8 mouse cellular contexts compared by ENCODE assay signal in the genomic region with DNA sequence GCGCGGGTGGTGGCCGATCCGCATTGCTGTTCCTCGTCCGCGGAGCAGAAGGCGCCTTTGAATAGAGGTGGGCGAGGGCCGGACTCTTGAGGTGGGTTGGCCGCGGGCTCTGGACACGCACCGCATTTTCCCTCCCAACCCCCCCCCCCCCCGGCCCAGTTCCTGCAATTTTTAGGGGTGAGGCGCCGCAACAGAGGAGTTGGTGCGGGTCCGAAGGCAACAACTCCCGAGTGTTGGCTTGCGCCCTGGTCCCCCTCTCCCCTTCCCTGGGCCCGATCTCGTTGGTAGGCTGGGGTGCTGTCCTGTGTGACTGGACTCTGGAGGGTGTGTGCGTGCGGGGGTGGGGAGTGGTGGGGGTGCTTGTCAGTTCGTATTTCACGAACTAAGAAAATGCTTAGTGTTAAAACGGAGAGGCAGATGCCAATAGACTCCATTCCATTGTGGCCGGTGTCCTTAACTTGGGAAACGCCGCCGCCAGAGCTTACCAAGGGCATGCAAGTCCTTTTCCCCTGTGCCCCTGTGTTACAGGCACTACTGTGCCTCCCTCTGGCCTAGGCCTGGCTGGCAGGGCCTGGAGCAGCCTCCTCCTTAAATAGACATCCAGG. TPM values are rescaled to one million over a fixed set of nuclear protein-coding genes. Genes with fewer than 3 reads are reported as not detected.
DNase-seq lines count a peak whose midpoint lies in the region; ATAC-seq and TF ChIP-seq lines count a peak whose summit lies in the region.

No protein-coding gene starts in this region.

- peak overlapping the region; percentile 97 for H3K9ac ChIP-seq in embryonic facial prominence, embryonic 13.5 days
- H3K9ac ChIP-seq in heart, embryonic 11.5 days (ENCODE audit: low read depth, low read length) = peak overlapping the region; percentile 96
- H3K9ac ChIP-seq in kidney, embryonic 15.5 days = peak overlapping the region; percentile 98
- H3K9ac ChIP-seq in lung, embryonic 14.5 days = peak overlapping the region; percentile 96

- peaks cover 59% of the 10 kb centered on the region for H3K79me3 ChIP-seq in C2C12 (ENCODE audit: low read depth)

- no peak for TF ChIP-seq CTCF in C2C12 (IDR thresholded peaks at IDR 0.05; ENCODE audit: control insufficient read depth, insufficient read depth, insufficient read length)
- TF ChIP-seq CTCF in lung, embryonic 14.5 days (IDR thresholded peaks at IDR 0.05; ENCODE audit: low read depth) = no peak

- no peaks in the 10 kb centered on the region for H3K27me3 ChIP-seq in C2C12 (ENCODE audit: control insufficient read depth, insufficient read depth, insufficient read length)
- H3K27me3 ChIP-seq in embryonic facial prominence, embryonic 13.5 days = no peaks in the 10 kb centered on the region
- H3K27me3 ChIP-seq in heart, embryonic 11.5 days (ENCODE audit: control insufficient read depth, insufficient read depth, low read length) = no peaks in the 10 kb centered on the region
- H3K27me3 ChIP-seq in kidney, embryonic 15.5 days = no peaks in the 10 kb centered on the region
- no peaks in the 10 kb centered on the region for H3K27me3 ChIP-seq in lung, embryonic 14.5 days (ENCODE audit: insufficient read depth, low read length)

- peak; percentile 78 for DNase-seq in adrenal gland, adult 2 months
- peak; percentile 74 for DNase-seq in lung, embryonic 14.5 days
- DNase-seq in ovary, postnatal 10 days (ENCODE audit: low spot score) = peak; percentile 18
- peak; percentile 23 for DNase-seq in urinary bladder, postnatal 25 days (ENCODE audit: low spot score)

- peaks cover 61% of the 10 kb centered on the region for H3K79me2 ChIP-seq in C2C12 (ENCODE audit: control insufficient read depth, insufficient read depth)

- no peaks in the 10 kb centered on the region for H3K9me3 ChIP-seq in embryonic facial prominence, embryonic 13.5 days
- no peaks in the 10 kb centered on the region for H3K9me3 ChIP-seq in heart, embryonic 11.5 days (replicated peaks; ENCODE audit: control insufficient read depth, low read length)
- no peaks in the 10 kb centered on the region for H3K9me3 ChIP-seq in kidney, embryonic 15.5 days (replicated peaks)
- no peaks in the 10 kb centered on the region for H3K9me3 ChIP-seq in lung, embryonic 14.5 days (ENCODE audit: low read depth, low read length)

- H3K4me2 ChIP-seq in embryonic facial prominence, embryonic 13.5 days = peak overlapping the region; percentile 78
- H3K4me2 ChIP-seq in heart, embryonic 11.5 days = peak overlapping the region; percentile 83
- peak overlapping the region; percentile 79 for H3K4me2 ChIP-seq in kidney, embryonic 15.5 days
- peak overlapping the region; percentile 68 for H3K4me2 ChIP-seq in lung, embryonic 14.5 days

- peak overlapping the region; percentile 97 for H3K27ac ChIP-seq in embryonic facial prominence, embryonic 13.5 days
- peak overlapping the region; percentile 99 for H3K27ac ChIP-seq in heart, embryonic 11.5 days (ENCODE audit: low read depth, low read length)
- peak overlapping the region; percentile 97 for H3K27ac ChIP-seq in kidney, embryonic 15.5 days
- H3K27ac ChIP-seq in lung, embryonic 14.5 days (ENCODE audit: low read depth) = peak overlapping the region; percentile 94

- peaks cover 28% of the 10 kb centered on the region for H3K4me1 ChIP-seq in embryonic facial prominence, embryonic 13.5 days
- peaks cover 15% of the 10 kb centered on the region for H3K4me1 ChIP-seq in heart, embryonic 11.5 days (ENCODE audit: control insufficient read depth, insufficient read depth, low read length)
- H3K4me1 ChIP-seq in kidney, embryonic 15.5 days = peaks cover 36% of the 10 kb centered on the region
- peaks cover 10% of the 10 kb centered on the region for H3K4me1 ChIP-seq in lung, embryonic 14.5 days (ENCODE audit: insufficient read depth)

- peaks cover 9% of the 10 kb centered on the region for H3K36me3 ChIP-seq in C2C12 (ENCODE audit: control insufficient read depth, insufficient read depth)
- peaks cover 10% of the 10 kb centered on the region for H3K36me3 ChIP-seq in embryonic facial prominence, embryonic 13.5 days
- H3K36me3 ChIP-seq in heart, embryonic 11.5 days (ENCODE audit: control insufficient read depth, insufficient read depth, low read length) = no peaks in the 10 kb centered on the region
- peaks cover 8% of the 10 kb centered on the region; the same call in 1 of the 2 replicates for H3K36me3 ChIP-seq in kidney, embryonic 15.5 days
- H3K36me3 ChIP-seq in lung, embryonic 14.5 days (ENCODE audit: insufficient read depth) = peaks cover 8% of the 10 kb centered on the region; the same call in 1 of the 2 replicates

- H3ac ChIP-seq in C2C12 (ENCODE audit: control insufficient read depth, insufficient read length, low read depth) = peak overlapping the region; percentile 89

- peak overlapping the region; percentile 71 for H3K4me3 ChIP-seq in C2C12 (ENCODE audit: insufficient read depth, poor library complexity, severe bottlenecking)
- H3K4me3 ChIP-seq in embryonic facial prominence, embryonic 13.5 days = peak overlapping the region; percentile 98
- H3K4me3 ChIP-seq in heart, embryonic 11.5 days (ENCODE audit: low read depth, low read length) = peak overlapping the region; percentile 99
- H3K4me3 ChIP-seq in kidney, embryonic 15.5 days (replicated peaks) = peak overlapping the region; percentile 99
- peak overlapping the region; percentile 97 for H3K4me3 ChIP-seq in lung, embryonic 14.5 days (ENCODE audit: low read depth, low read length)

- ATAC-seq in embryonic facial prominence, embryonic 13.5 days (ENCODE audit: insufficient number of reproducible peaks, insufficient read depth, low FRiP score, low TSS enrichment, low read depth) = no peak
- no peak for ATAC-seq in heart, embryonic 11.5 days (replicated peaks; ENCODE audit: insufficient number of reproducible peaks, low FRiP score, low TSS enrichment)
- 0 out of 2 replicates have a peak, but pooled peaks have one; percentile 27 for ATAC-seq in kidney, embryonic 15.5 days (replicated peaks; ENCODE audit: low FRiP score)
- ATAC-seq in lung, embryonic 14.5 days (ENCODE audit: insufficient read depth) = 0 out of 2 replicates have a peak, but pooled peaks have one; percentile 21

- WGBS in embryonic facial prominence, embryonic 13.5 days = under 1% methylated on average over 26 of the region's 32 CpGs
- WGBS in heart, embryonic 11.5 days (ENCODE audit: insufficient replicate concordance) = under 1% methylated on average over 26 of the region's 32 CpGs
- under 1% methylated on average over 15 of the region's 32 CpGs for WGBS in kidney, embryonic 15.5 days
- under 1% methylated on average over 32 of the region's 32 CpGs for WGBS in lung, embryonic 14.5 days

TF ChIP-seq in C2C12, 6 proteins besides CTCF, POLR2A, EP300 and RAD21:
- TF ChIP-seq MAX (IDR thresholded peaks at IDR 0.05) = no peak
- TF ChIP-seq MYOD1 (IDR thresholded peaks at IDR 0.05; ENCODE audit: control insufficient read depth, insufficient read length, low read depth) = no peak
- TF ChIP-seq MYOG (IDR thresholded peaks at IDR 0.05; ENCODE audit: control insufficient read depth, extremely low read depth, insufficient read length) = no peak
- no peak for TF ChIP-seq USF1 (IDR thresholded peaks at IDR 0.05; ENCODE audit: low read depth)
- no peak for TF ChIP-seq FOSL1 (IDR thresholded peaks at IDR 0.05; ENCODE audit: insufficient read depth, low read length, poor library complexity, severe bottlenecking)
- no peak for TF ChIP-seq CEBPB (IDR thresholded peaks at IDR 0.05; ENCODE audit: low read depth)

RNA-seq across cellular contexts. Expression of a gene that starts 1.9 kb away (rescaled TPM):
- polyA plus RNA-seq in C2C12 (2012; fragmentation: generic; extraction: Trizol) = 69.9 TPM
- 100 to 1,000 TPM; 146 to 229 TPM for total RNA-seq in adrenal gland, adult 2 months (2021)
- 214 and 218 TPM in 2 replicates for polyA plus RNA-seq in adrenal gland, adult 2 months (2012; rRNA removed)
- 53.2 and 69.2 TPM in 2 replicates for polyA plus RNA-seq in embryonic facial prominence, embryonic 13.5 days (2015; fragmentation: Nextera tagmentation; extraction: Ambion mirVana)
- polyA plus RNA-seq in heart, embryonic 11.5 days (2014; fragmentation: Nextera tagmentation; extraction: Ambion mirVana) = 76.9 and 80.6 TPM in 2 replicates
- polyA plus RNA-seq in kidney, embryonic 15.5 days (2015; fragmentation: Nextera tagmentation; extraction: Ambion mirVana) = 50.1 and 54.9 TPM in 2 replicates
- 79.2 and 83.9 TPM in 2 replicates for polyA plus RNA-seq in lung, embryonic 14.5 days (2014; fragmentation: Nextera tagmentation; extraction: Ambion mirVana)

RNA-seq across cellular contexts. Expression of a gene that starts 52.7 kb away (rescaled TPM):
- polyA plus RNA-seq in C2C12 (2012; fragmentation: generic; extraction: Trizol) = 31.7 TPM
- total RNA-seq in adrenal gland, adult 2 months (2021) = 10 to 100 TPM; 52.4 to 60.5 TPM
- polyA plus RNA-seq in adrenal gland, adult 2 months (2012; rRNA removed) = 14.7 and 17.0 TPM in 2 replicates
- 44.5 and 44.7 TPM in 2 replicates for polyA plus RNA-seq in embryonic facial prominence, embryonic 13.5 days (2015; fragmentation: Nextera tagmentation; extraction: Ambion mirVana)
- 23.9 and 30.7 TPM in 2 replicates for polyA plus RNA-seq in heart, embryonic 11.5 days (2014; fragmentation: Nextera tagmentation; extraction: Ambion mirVana)
- polyA plus RNA-seq in kidney, embryonic 15.5 days (2015; fragmentation: Nextera tagmentation; extraction: Ambion mirVana) = 35.0 and 36.1 TPM in 2 replicates
- 39.1 and 40.9 TPM in 2 replicates for polyA plus RNA-seq in lung, embryonic 14.5 days (2014; fragmentation: Nextera tagmentation; extraction: Ambion mirVana)

RNA-seq across cellular contexts. Expression of a gene that starts 52.7 kb away (rescaled TPM):
- polyA plus RNA-seq in C2C12 (2012; fragmentation: generic; extraction: Trizol) = 1.8 TPM
- total RNA-seq in adrenal gland, adult 2 months (2021) = 10 to 100 TPM; 23.1 to 25.4 TPM
- polyA plus RNA-seq in adrenal gland, adult 2 months (2012; rRNA removed) = 9.8 and 10.0 TPM in 2 replicates
- polyA plus RNA-seq in embryonic facial prominence, embryonic 13.5 days (2015; fragmentation: Nextera tagmentation; extraction: Ambion mirVana) = 1.9 and 2.1 TPM in 2 replicates
- 1.1 and 1.5 TPM in 2 replicates for polyA plus RNA-seq in heart, embryonic 11.5 days (2014; fragmentation: Nextera tagmentation; extraction: Ambion mirVana)
- polyA plus RNA-seq in kidney, embryonic 15.5 days (2015; fragmentation: Nextera tagmentation; extraction: Ambion mirVana) = 3.1 and 3.6 TPM in 2 replicates
- polyA plus RNA-seq in lung, embryonic 14.5 days (2014; fragmentation: Nextera tagmentation; extraction: Ambion mirVana) = 1.5 and 3.0 TPM in 2 replicates

Comparison
In these comparisons a context has a peak if more than half of its experiments do, and no peak if none do; other contexts are left out.
1. DNase-seq: peak in every context shown above with its lines; median percentile 78 in adrenal gland, adult 2 months; 74 in lung, embryonic 14.5 days; 23 in urinary bladder, postnatal 25 days; 18 in ovary, postnatal 10 days.
2. ATAC-seq: peak in kidney, embryonic 15.5 days (single experiment) and lung, embryonic 14.5 days (single experiment); none in embryonic facial prominence, embryonic 13.5 days (single experiment) and heart, embryonic 11.5 days (single experiment).
3. Peak in every context shown above with its lines, with median percentiles within 50 percentile points of each other: H3K4me3 ChIP-seq, H3K27ac ChIP-seq, H3K4me2 ChIP-seq and H3K9ac ChIP-seq.